Mouse (Mus musculus): ENCODE results near the gene Naaa. TPM values are rescaled to one million over a fixed set of nuclear protein-coding genes. Genes with fewer than 3 reads are reported as not detected.

The Naaa gene
- 21.3 and 24.1 TPM in 2 replicates for polyA plus RNA-seq (2015; fragmentation: Nextera tagmentation; extraction: Ambion mirVana)

- peaks cover 11% of the 10 kb centered on the region for H3K4me1 ChIP-seq
- peak; percentile 95 for ATAC-seq (replicated peaks; ENCODE audit: low FRiP score)
- H3K4me2 ChIP-seq: peak within 1 kb of the TSS; percentile 80
- no peaks in the 10 kb centered on the region for H3K9me3 ChIP-seq (replicated peaks)
- H3K36me3 ChIP-seq: no peaks in the 10 kb centered on the region
- peak within 1 kb of the TSS; percentile 69 for H3K27ac ChIP-seq
- H3K9ac ChIP-seq: peak within 1 kb of the TSS; percentile 48
- H3K4me3 ChIP-seq (replicated peaks): peak within 1 kb of the TSS; percentile 77
- 3% methylated on average over 54 of the region's 54 CpGs for WGBS
- H3K27me3 ChIP-seq: no peaks in the 10 kb centered on the region
These were observed at the start of gene Naaa for GRCm38 (mm10) chr5:92277437-92278394. Naaa (minus strand) TSS chr5:92278170.

- Histone ChIP-seq H3K9ac (no peak overlapping the region), H3K4me3 (replicated peaks) (no peak overlapping the region), H3K4me1 (peaks cover 5% of the 10 kb centered on the region; the same call in 1 of the 2 replicates), H3K27ac (no peak overlapping the region), H3K9me3 (replicated peaks) (no peaks in the 10 kb centered on the region), H3K4me2 (no peak overlapping the region), H3K36me3 (no peaks in the 10 kb centered on the region), H3K27me3 (no peaks in the 10 kb centered on the region)
- ATAC-seq (replicated peaks; ENCODE audit: low FRiP score): no peak
- 76% methylated on average over 6 of the region's 6 CpGs for WGBS
These were observed 49.4 kb upstream of the Naaa start for GRCm38 (mm10) chr5:92327367-92327766.

DNA sequence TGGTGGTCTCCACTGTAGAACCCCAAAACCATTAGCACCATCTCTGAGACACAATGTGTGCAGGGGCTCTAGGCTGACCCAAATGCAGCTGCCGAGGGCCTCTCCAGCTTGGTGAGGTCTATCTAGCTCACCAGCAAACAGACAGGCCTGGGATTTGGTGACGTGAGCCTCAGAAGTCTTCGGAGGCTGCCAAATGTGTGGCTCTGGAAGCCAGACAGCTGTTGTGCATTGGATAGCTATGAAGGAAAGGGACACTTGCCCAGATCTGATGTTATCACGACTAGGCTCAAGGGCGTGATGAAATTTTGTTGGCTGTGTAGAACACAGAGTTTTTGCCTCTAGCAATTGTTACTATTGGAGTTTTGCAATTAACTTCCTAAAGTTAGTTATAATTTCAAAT is 45.3 kb upstream of the Naaa start:
- Histone ChIP-seq H3K36me3 (no peaks in the 10 kb centered on the region), H3K9me3 (replicated peaks) (no peaks in the 10 kb centered on the region), H3K4me3 (replicated peaks) (no peak overlapping the region), H3K27ac (no peak overlapping the region), H3K27me3 (no peaks in the 10 kb centered on the region), H3K9ac (no peak overlapping the region), H3K4me2 (no peak overlapping the region), H3K4me1 (peaks cover 7% of the 10 kb centered on the region)
- 54% methylated on average over 5 of the region's 5 CpGs for WGBS
- ATAC-seq (replicated peaks; ENCODE audit: low FRiP score): no peak

DNA sequence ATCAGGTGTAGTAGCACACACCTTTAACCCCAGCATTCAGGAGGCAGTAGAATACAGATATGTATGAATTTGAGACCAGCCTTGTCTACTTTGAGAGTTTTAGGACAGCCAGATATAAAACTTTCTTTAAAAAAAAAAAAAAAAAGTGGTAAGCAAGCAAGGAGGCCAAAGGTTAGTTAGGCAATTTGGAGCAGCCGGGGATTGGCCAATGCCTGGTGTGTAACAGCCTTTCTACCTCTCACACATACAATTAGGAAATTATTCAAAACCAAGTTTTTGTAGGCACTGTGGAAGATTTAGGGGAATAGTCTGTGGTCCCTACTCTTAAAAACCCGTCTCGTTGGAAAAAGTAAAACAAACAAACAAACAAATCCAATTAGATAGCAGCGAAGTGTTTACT is 44.6 kb upstream of the Naaa start:
- Histone ChIP-seq H3K27me3 (no peaks in the 10 kb centered on the region), H3K9ac (no peak overlapping the region), H3K9me3 (replicated peaks) (no peaks in the 10 kb centered on the region), H3K36me3 (no peaks in the 10 kb centered on the region), H3K4me1 (peaks cover 7% of the 10 kb centered on the region), H3K4me3 (replicated peaks) (no peak overlapping the region), H3K27ac (no peak overlapping the region), H3K4me2 (no peak overlapping the region)
- ATAC-seq (replicated peaks; ENCODE audit: low FRiP score): no peak
- WGBS: 73% methylated on average over 4 of the region's 4 CpGs

GRCm38 (mm10) chr5:92321631-92322400 is 43.8 kb upstream of the Naaa start:
- Histone ChIP-seq H3K4me1 (peaks cover 7% of the 10 kb centered on the region), H3K27me3 (no peaks in the 10 kb centered on the region), H3K9ac (no peak overlapping the region), H3K9me3 (replicated peaks) (no peaks in the 10 kb centered on the region), H3K36me3 (no peaks in the 10 kb centered on the region), H3K4me3 (replicated peaks) (no peak overlapping the region), H3K4me2 (0 out of 2 replicates have a peak overlapping the region, but pooled peaks have one; percentile 8), H3K27ac (no peak overlapping the region)
- no peak; the same call in 1 of the 2 replicates for ATAC-seq (replicated peaks; ENCODE audit: low FRiP score)
- 47% methylated on average over 8 of the region's 8 CpGs for WGBS

DNA sequence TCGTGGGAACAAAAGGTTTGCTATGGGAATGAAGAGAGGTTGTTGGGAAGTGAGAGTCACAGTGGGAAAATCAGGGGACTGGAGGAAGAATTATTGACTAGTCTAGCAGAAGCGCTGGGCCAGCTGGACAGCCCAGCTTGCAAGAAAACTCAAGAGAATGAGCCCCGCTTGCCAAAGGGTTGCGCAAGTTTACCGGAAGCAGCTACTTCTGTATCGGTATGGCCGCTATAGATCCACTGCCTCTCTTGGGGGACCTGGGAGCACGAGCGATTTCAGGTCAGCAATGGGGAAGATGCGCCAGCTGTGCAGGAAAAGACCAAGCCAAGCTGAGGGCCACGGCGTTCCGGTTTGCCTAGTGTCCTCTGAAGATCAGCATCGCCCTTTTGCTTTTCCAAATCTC is 40.6 kb upstream of the Naaa start:
- 87% methylated on average over 14 of the region's 14 CpGs for WGBS
- H3K36me3 ChIP-seq: no peaks in the 10 kb centered on the region
- peaks cover 7% of the 10 kb centered on the region for H3K4me1 ChIP-seq
- no peak overlapping the region for H3K27ac ChIP-seq
- no peak overlapping the region for H3K9ac ChIP-seq
- no peak for ATAC-seq (replicated peaks; ENCODE audit: low FRiP score)
- H3K27me3 ChIP-seq: no peaks in the 10 kb centered on the region
- no peak overlapping the region for H3K4me3 ChIP-seq (replicated peaks)
- no peak overlapping the region for H3K4me2 ChIP-seq
- H3K9me3 ChIP-seq (replicated peaks): no peaks in the 10 kb centered on the region

DNA sequence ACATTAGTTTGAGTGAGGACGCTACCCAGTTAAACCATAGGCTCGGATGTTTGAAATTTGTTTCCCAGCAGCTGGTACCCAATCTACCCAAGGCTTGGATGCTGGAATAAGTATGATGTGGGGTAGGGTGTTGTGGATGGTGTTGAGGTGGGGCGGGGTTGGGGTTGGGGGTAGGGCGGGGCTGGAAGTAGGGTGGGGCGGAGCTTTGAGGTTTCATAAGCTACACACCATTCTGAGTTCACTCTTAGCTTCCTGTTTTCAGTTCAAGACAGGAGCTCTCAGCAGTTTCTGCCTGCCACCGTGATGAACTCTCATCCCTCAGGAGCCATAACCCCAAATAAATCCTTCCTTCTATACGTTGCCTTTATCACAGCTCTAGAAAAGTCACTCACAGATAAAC is 40.1 kb upstream of the Naaa start:
- Histone ChIP-seq H3K9me3 (replicated peaks) (no peaks in the 10 kb centered on the region), H3K4me3 (replicated peaks) (no peak overlapping the region), H3K27ac (no peak overlapping the region), H3K27me3 (no peaks in the 10 kb centered on the region), H3K36me3 (no peaks in the 10 kb centered on the region), H3K9ac (no peak overlapping the region), H3K4me2 (no peak overlapping the region), H3K4me1 (peaks cover 7% of the 10 kb centered on the region)
- ATAC-seq (replicated peaks; ENCODE audit: low FRiP score): no peak
- WGBS: 73% methylated on average over 7 of the region's 7 CpGs

DNA sequence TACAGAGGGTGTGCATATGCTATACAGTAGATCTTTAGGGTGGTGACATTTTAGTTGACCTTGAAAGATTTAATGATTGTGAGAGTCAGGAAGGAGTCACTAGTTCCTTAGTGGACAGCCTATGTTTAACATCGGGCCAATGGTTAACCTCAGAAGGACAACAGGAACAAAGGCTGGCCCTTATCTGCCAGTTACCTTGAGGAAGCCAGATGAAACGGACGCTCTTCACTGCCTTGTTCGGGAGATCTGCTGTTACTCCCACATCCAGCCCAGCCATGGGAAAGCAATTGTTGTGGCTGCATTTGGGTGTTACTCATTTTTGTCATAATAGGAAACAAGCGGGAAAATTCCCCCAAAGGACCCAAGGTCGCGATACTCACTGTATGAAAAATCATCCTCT is 35.8 kb upstream of the Naaa start:
- no peak overlapping the region for H3K9ac ChIP-seq
- 65% methylated on average over 7 of the region's 7 CpGs for WGBS
- no peaks in the 10 kb centered on the region for H3K27me3 ChIP-seq
- no peak for ATAC-seq (replicated peaks; ENCODE audit: low FRiP score)
- no peak overlapping the region for H3K4me3 ChIP-seq (replicated peaks)
- H3K9me3 ChIP-seq (replicated peaks): no peaks in the 10 kb centered on the region
- H3K27ac ChIP-seq: no peak overlapping the region
- H3K36me3 ChIP-seq: no peaks in the 10 kb centered on the region
- no peak overlapping the region for H3K4me2 ChIP-seq
- peaks cover 7% of the 10 kb centered on the region for H3K4me1 ChIP-seq

GRCm38 (mm10) chr5:92312046-92312715 is 34.2 kb upstream of the Naaa start:
- WGBS: 13% methylated on average over 13 of the region's 13 CpGs
- H3K4me2 ChIP-seq: no peak overlapping the region
- ATAC-seq (replicated peaks; ENCODE audit: low FRiP score): no peak
- no peak overlapping the region for H3K4me3 ChIP-seq (replicated peaks)
- no peaks in the 10 kb centered on the region for H3K36me3 ChIP-seq
- peaks cover 17% of the 10 kb centered on the region for H3K4me1 ChIP-seq
- no peaks in the 10 kb centered on the region for H3K9me3 ChIP-seq (replicated peaks)
- no peaks in the 10 kb centered on the region for H3K27me3 ChIP-seq
- no peak overlapping the region for H3K9ac ChIP-seq
- no peak overlapping the region for H3K27ac ChIP-seq

DNA sequence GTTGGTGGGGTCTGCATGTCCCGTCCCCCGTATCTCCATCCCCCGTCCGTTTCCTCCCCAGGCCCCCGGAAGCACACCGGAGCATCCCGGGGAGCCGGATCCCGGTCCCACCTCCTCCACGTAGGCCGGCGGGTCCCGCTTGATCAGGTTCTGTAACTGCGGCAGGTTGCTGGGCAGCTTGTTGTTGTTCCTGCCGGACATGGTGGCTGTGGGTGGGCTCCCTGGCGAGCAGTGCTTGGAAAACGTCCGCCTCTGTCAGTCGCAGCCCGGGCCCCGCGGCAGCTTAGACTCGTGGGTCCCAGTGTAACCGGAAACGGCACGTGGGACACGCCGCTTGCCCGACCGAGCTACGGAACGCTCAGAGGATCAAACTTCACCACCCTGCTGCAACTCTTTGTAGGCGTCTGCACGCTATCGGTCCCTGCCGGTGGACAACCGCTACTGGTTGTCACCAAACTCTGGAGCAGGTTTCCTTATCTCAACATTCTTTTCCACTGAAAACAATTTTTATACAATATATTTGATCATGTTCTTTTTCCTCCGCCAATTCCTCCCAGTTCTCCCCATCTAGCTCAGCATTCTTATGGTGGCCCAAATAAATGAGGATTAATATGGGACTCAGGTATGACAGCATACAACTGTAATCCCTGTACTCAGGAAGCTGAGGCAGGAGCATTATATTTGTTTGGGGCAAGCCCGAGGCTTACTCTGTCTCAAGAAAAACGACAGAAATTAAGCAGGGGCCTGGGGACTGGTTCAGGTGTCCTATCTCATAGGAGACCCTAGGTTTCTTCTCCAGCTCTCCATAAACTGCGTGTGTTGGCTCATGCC is 31.9 kb upstream of the Naaa start, which contains the start of gene Sdad1:
Gene Sdad1, minus strand, starts transcription at position 799 of the 831 bp plus-strand sequence.
- WGBS: 3% methylated on average over 41 of the region's 41 CpGs
- H3K9me3 ChIP-seq (replicated peaks): no peaks in the 10 kb centered on the region
- H3K36me3 ChIP-seq: peaks cover 18% of the 10 kb centered on the region
- peaks cover 17% of the 10 kb centered on the region for H3K4me1 ChIP-seq
- peak within 1 kb of the TSS; percentile 95 for H3K4me3 ChIP-seq (replicated peaks)
- peak within 1 kb of the TSS; percentile 72 for H3K9ac ChIP-seq
- no peaks in the 10 kb centered on the region for H3K27me3 ChIP-seq
- peak within 1 kb of the TSS; percentile 82 for H3K27ac ChIP-seq
- H3K4me2 ChIP-seq: peak within 1 kb of the TSS; percentile 74
- peak; percentile 94 for ATAC-seq (replicated peaks; ENCODE audit: low FRiP score)

- Histone ChIP-seq H3K9me3 (replicated peaks) (no peaks in the 10 kb centered on the region), H3K36me3 (peaks cover 74% of the 10 kb centered on the region), H3K4me1 (peaks cover 14% of the 10 kb centered on the region), H3K27ac (no peak overlapping the region), H3K27me3 (no peaks in the 10 kb centered on the region), H3K9ac (no peak overlapping the region), H3K4me2 (no peak overlapping the region), H3K4me3 (replicated peaks) (no peak overlapping the region)
- no peak for ATAC-seq (replicated peaks; ENCODE audit: low FRiP score)
- WGBS: 67% methylated on average over 3 of the region's 3 CpGs
These were observed 26.3 kb upstream of the Naaa start for GRCm38 (mm10) chr5:92304291-92304690.
